Mouse (Mus musculus) liver, embryonic 14.5 days (tissue): ENCODE results near the gene Slc12a9. TPM values are rescaled to one million over a fixed set of nuclear protein-coding genes. Genes with fewer than 3 reads are reported as not detected.

Experiments
- ATAC-seq: fragments of 200-750 bp; cut with Nextera tagmentation; 2 replicates; pipeline ENCODE4 v1.8.0; 2017; ENCODE audit warnings: moderate number of reproducible peaks, mild to moderate bottlenecking, moderate library complexity; ENCODE audit not compliant: insufficient read depth
- DNase-seq, 3 experiments: peaks; one replicate each; pipeline ENCODE4 v3.0.0-alpha.2; 2012 to 2013; ENCODE audit warnings: low read depth in 3 of 3, low spot score in 3 of 3
- H3K27ac ChIP-seq: fragments of 300-500 bp; sonication (generic); 2 replicates; pipeline ENCODE4 v1.5.1; 2014; ENCODE audit warnings: moderate library complexity, mild to moderate bottlenecking, control low read depth, inconsistent platforms
- H3K27me3 ChIP-seq: fragments of 300-500 bp; sonication (generic); 2 replicates; pipeline ENCODE4 v1.6.1; 2014; ENCODE audit warnings: mild to moderate bottlenecking, low read length, moderate library complexity; ENCODE audit not compliant: control insufficient read depth, insufficient read depth
- H3K36me3 ChIP-seq: fragments of 300-500 bp; sonication (generic); replicated peaks from 2 replicates; pipeline ENCODE4 v1.6.1; 2014; ENCODE audit warnings: low read depth; ENCODE audit not compliant: control insufficient read depth, insufficient read depth
- H3K4me1 ChIP-seq, 2 experiments: fragments of 200-500 bp in 1 of 2; fragments of 300-500 bp in 1 of 2; sonication (generic) in 1 of 2; replicated peaks; 2 replicates each; pipeline ENCODE4 v1.6.1; 2012 to 2014; ENCODE audit warnings: antibody characterized with exemption in 1 of 2, inconsistent platforms in 1 of 2, low read length in 1 of 2; ENCODE audit not compliant: control insufficient read depth in 2 of 2, insufficient read depth in 2 of 2
- H3K4me2 ChIP-seq: fragments of 300-500 bp; sonication (generic); 2 replicates; pipeline ENCODE4 v1.6.1; 2014; ENCODE audit warnings: low read depth, mild to moderate bottlenecking, control low read depth, moderate library complexity
- H3K4me3 ChIP-seq, 2 experiments: fragments of 200-500 bp in 1 of 2; fragments of 300-500 bp in 1 of 2; sonication (generic) in 1 of 2; 2 replicates each; pipeline ENCODE4 v1.5.1; 2012 to 2014; ENCODE audit warnings: low read depth in 2 of 2, low read length in 2 of 2, mild to moderate bottlenecking in 2 of 2, control low read depth in 1 of 2, inconsistent platforms in 1 of 2, moderate library complexity in 1 of 2; ENCODE audit not compliant: insufficient read depth in 1 of 2
- H3K9ac ChIP-seq: fragments of 300-500 bp; sonication (generic); replicated peaks from 2 replicates; pipeline ENCODE4 v1.6.1; 2014; ENCODE audit warnings: mild to moderate bottlenecking, control low read depth, moderate library complexity
- H3K9me3 ChIP-seq: fragments of 300-500 bp; sonication (generic); 2 replicates; pipeline ENCODE4 v1.6.1; 2016; ENCODE audit warnings: low read length, mixed read lengths; ENCODE audit not compliant: control insufficient read depth
- CTCF ChIP-seq: IDR thresholded peaks from 2 replicates; pipeline ENCODE4 v1.5.1; 2016; ENCODE audit warnings: antibody characterized with exemption, low read depth, control low read depth
- EP300 ChIP-seq: IDR thresholded peaks from 2 replicates; pipeline ENCODE4 v1.6.1; 2016; ENCODE audit warnings: antibody characterized with exemption, low read depth
- WGBS: fragments of 180-500 bp; shearing (Covaris S2); extraction: QIAGEN DNeasy Blood & Tissue Kit; methylation state at CpG from one replicate; pipeline ENCODE4 v1.1.7; 2014; ENCODE audit not compliant: insufficient replicate concordance; 5-methylcytosine and 5-hydroxymethylcytosine counted together
- polyA plus RNA-seq, 2 experiments: library from polyadenylated mRNA; depleted of rRNA in 1 of 2; stranded (reverse) in 1 of 2; unstranded in 1 of 2; fragments of >200 nt; fragmentation: Nextera tagmentation in 1 of 2; extraction: Ambion mirVana in 1 of 2; gene quantifications; 2 replicates each; pipeline versions ENCODE4 v1.2.1 to v1.2.3; 2012 to 2014

Slc12a9 gene
- polyA plus RNA-seq, 2 experiments = 1.2 to 2.2 TPM

GRCm38 (mm10) chr5:137294744-137295093 lies 38.7 kb downstream of the Slc12a9 start:
- 10% methylated on average over 18 of the region's 18 CpGs for WGBS
- H3K9me3 ChIP-seq = no peaks in the 10 kb centered on the region
- ATAC-seq (peak; percentile 14), DNase-seq (no peak)
- H3K36me3 ChIP-seq = peaks cover 46% of the 10 kb centered on the region
- no peaks in the 10 kb centered on the region for H3K27me3 ChIP-seq
- TF ChIP-seq EP300 (no peak), CTCF (no peak)
- peak overlapping the region; percentile 54 to 82 for H3K4me3 ChIP-seq
- H3K27ac ChIP-seq = peak overlapping the region; percentile 99
- H3K9ac ChIP-seq = peak overlapping the region; percentile 73
- H3K4me2 ChIP-seq = peak overlapping the region; percentile 100
- H3K4me1 ChIP-seq = peaks cover 21 to 34% of the 10 kb centered on the region in 2 experiments

GRCm38 (mm10) chr5:137293839-137294743 lies 39.3 kb downstream of the Slc12a9 start, which contains the start of gene Ufsp1:
TSS of gene Ufsp1 (plus strand) at chr5:137294629.
- under 1% methylated on average over 52 of the region's 52 CpGs for WGBS
- H3K4me1 ChIP-seq = peaks cover 21 to 34% of the 10 kb centered on the region in 2 experiments
- peak; percentile 89 to 91 (median 89) for DNase-seq
- H3K4me2 ChIP-seq = peak within 1 kb of the TSS; percentile 100
- H3K9ac ChIP-seq = peak within 1 kb of the TSS; percentile 89
- 0 out of 2 replicates have a peak, but pooled peaks have one; percentile 19 for TF ChIP-seq CTCF
- no peak; the same call in 1 of the 2 replicates for TF ChIP-seq EP300
- no peaks in the 10 kb centered on the region for H3K9me3 ChIP-seq
- peak within 1 kb of the TSS; percentile 99 for H3K27ac ChIP-seq
- ATAC-seq = peak; percentile 69
- H3K4me3 ChIP-seq = peak within 1 kb of the TSS; percentile 63 to 82
- no peaks in the 10 kb centered on the region for H3K27me3 ChIP-seq
- peaks cover 40% of the 10 kb centered on the region for H3K36me3 ChIP-seq

GRCm38 (mm10) chr5:137293282-137293681 lies 40.1 kb downstream of the Slc12a9 start:
- DNase-seq (peak; percentile 68 to 74 (median 70)), ATAC-seq (peak; percentile 24)
- Histone ChIP-seq H3K4me2 (peak overlapping the region; percentile 100), H3K9me3 (no peaks in the 10 kb centered on the region), H3K4me3 (peak overlapping the region; percentile 63 to 82), H3K4me1 (peaks cover 21 to 34% of the 10 kb centered on the region in 2 experiments), H3K27ac (peak overlapping the region; percentile 99), H3K36me3 (peaks cover 32% of the 10 kb centered on the region), H3K9ac (peak overlapping the region; percentile 89), H3K27me3 (no peaks in the 10 kb centered on the region)
- TF ChIP-seq EP300 (no peak), CTCF (peak; percentile 39)
- WGBS = under 1% methylated on average over 15 of the region's 15 CpGs

GRCm38 (mm10) chr5:137291381-137291926 lies 41.9 kb downstream of the Slc12a9 start:
- Histone ChIP-seq H3K9ac (peak overlapping the region; percentile 71), H3K9me3 (no peaks in the 10 kb centered on the region), H3K4me1 (peaks cover 28 to 45% of the 10 kb centered on the region in 2 experiments), H3K27ac (peak overlapping the region; percentile 99), H3K36me3 (peaks cover 14% of the 10 kb centered on the region), H3K4me3 (peak overlapping the region; percentile 64 to 82), H3K27me3 (no peaks in the 10 kb centered on the region; the same call in 1 of the 2 replicates), H3K4me2 (peak overlapping the region; percentile 100)
- DNase-seq (no peak), ATAC-seq (no peak)
- 66% methylated on average over 15 of the region's 15 CpGs for WGBS
- TF ChIP-seq CTCF = no peak
- TF ChIP-seq EP300 = no peak

- peaks cover 28 to 46% of the 10 kb centered on the region in 2 experiments for H3K4me1 ChIP-seq
- no peaks in the 10 kb centered on the region; the same call in 1 of the 2 replicates for H3K27me3 ChIP-seq
- H3K4me2 ChIP-seq = peak overlapping the region; percentile 100
- ATAC-seq (peak; percentile 60), DNase-seq (peak; percentile 81 to 85 (median 82))
- 10% methylated on average over 15 of the region's 15 CpGs for WGBS
- H3K9ac ChIP-seq = peak overlapping the region; percentile 92
- H3K36me3 ChIP-seq = peaks cover 6% of the 10 kb centered on the region
- H3K9me3 ChIP-seq = no peaks in the 10 kb centered on the region
- peak overlapping the region; percentile 82 to 91 for H3K4me3 ChIP-seq
- TF ChIP-seq EP300 (peak; percentile 66), CTCF (peak; percentile 99)
- H3K27ac ChIP-seq = peak overlapping the region; percentile 99
Observed at GRCm38 (mm10) chr5:137290677-137291076, 42.7 kb downstream of the Slc12a9 start.
